Mouse (Mus musculus): Measurements from ENCODE around the gene Gnai2.

DNA sequence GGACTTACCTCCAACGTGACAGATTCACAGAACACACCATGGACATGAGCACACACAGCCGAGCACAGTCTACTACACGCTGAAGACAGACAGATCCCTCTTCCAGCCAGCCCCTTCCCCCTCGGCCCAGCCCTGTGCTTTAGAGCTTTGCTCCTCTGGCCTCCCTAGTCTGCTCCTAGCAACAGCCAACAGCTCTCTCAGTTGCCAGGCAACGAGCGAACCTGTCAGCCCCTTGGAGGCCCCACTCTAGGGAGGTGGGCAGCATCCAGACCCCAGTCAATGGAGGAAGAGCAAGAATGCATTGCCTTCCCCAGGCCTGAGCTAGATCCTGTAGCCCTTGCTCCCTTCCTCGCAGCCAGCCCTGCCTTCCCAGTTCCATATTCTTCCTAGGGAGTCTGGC lies 1.9 kb upstream of the Gnai2 start:
- TF ChIP-seq POLR2A (IDR thresholded peaks at IDR 0.05; ENCODE audit: low read depth, low read length): no peak
- TF ChIP-seq CTCF (IDR thresholded peaks at IDR 0.05; ENCODE audit: extremely low read depth, insufficient read depth, insufficient read length, insufficient replicate concordance): no peak
